Mouse (Mus musculus) gastrocnemius, adult 18-20 months (tissue): ENCODE results near the gene Myom3. TPM values are rescaled to one million over a fixed set of nuclear protein-coding genes. Genes with fewer than 3 reads are reported as not detected.

Source experiments
- DNase-seq: peaks from one replicate; pipeline ENCODE4 v3.0.0; 2021; ENCODE audit warnings: low spot score
- total RNA-seq, 2 experiments: library from RNA; stranded (reverse); gene quantifications; 2 replicates each; pipeline ENCODE4 v1.2.3; 2021

Myom3 gene
- total RNA-seq, 2 experiments from 2014 or later = 70.5 to 78.3 TPM

DNA sequence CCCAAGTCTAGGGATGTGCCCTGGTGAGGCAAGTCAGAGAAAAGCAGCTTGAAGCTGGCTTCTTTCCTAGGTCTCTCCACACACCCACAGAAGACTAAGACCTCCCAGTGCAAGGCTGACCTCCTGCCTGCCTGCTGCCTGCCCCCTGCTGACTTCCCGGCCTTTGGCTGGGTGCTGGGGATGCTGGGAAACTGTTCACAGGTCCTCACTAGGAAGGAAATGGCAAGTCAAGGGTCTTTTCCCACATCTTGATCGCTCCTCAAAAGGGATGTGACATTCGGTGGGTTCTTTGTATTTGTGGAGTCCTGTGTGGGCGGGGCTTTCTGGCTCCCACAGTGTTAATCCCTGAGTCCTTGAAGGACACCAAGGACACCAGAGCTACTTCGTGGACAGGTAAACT lies 44.7 kb downstream of the Myom3 start:
- DNase-seq = no peak

DNA sequence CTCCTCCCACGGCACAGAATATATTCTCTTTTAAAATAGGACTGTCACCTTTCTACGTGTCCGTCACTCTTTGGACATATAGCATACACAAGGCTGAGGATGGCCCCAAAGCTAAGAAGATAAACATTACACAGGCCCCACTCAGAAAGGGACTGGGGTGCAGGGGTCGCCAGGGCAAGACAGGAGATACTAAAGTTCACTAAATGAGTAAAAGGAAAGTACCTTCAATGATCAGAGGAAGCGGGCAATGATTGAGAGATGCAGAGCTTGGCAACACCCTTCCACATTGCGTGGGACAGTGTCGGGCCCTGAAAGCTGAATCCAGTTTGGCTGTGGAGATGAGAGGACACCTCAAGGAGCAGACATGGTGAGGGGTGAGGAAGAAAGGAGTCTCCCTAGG lies 55.4 kb downstream of the Myom3 start:
- DNase-seq = no peak

DNA sequence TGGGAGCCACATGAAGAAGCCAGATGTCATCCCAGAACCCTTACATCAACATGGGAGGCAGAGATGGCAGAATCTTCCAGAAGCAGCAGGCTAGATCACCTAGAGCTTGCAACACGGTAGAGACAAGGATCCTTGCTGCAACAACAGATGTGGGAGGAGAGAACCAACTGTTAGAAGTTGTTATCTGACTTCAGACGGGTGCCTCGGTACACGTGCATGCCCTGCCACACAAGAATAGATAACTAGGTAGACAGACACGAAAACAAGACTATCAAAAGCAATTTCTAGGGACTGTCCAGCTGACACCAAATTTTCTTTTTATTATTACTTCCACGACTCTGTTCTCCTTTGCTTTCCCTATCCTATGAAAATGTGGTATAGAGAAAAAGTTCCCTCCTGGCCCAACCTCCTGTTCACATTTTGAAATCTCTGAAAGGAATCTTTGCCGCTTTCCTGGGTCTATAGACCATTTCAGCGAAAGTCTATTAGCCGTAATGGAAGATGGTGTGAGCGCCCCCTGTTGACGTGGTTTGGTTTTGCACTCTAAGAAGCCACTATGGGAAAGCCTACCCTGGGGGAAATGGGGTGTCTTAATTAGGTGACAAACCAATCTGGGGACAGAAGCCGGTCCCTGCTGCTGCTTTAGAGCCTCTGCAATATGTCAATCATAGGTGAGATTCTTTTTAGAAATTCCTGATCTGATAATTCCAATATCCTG lies 57.5 kb downstream of the Myom3 start:
- peak; percentile 54 for DNase-seq

DNA sequence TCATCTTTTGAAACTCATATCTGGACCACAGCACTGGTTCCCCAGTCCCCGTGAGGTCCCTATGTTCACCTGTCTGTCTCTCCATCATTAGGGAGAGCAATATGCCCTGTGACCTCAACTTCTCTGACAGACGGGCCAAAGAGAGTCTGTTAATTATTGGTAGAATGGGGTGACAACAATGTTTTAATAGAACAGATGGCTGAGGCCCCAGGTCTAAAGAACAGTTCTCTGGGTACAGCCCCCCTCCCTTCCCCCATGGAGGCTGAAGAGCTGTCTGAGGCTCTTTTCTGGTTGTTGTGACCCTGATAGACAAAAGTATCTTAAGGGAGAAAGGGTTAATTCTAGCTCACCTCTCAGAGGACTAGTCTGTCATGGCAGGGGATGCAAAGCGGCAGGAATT lies 58.9 kb downstream of the Myom3 start:
- DNase-seq = no peak

DNA sequence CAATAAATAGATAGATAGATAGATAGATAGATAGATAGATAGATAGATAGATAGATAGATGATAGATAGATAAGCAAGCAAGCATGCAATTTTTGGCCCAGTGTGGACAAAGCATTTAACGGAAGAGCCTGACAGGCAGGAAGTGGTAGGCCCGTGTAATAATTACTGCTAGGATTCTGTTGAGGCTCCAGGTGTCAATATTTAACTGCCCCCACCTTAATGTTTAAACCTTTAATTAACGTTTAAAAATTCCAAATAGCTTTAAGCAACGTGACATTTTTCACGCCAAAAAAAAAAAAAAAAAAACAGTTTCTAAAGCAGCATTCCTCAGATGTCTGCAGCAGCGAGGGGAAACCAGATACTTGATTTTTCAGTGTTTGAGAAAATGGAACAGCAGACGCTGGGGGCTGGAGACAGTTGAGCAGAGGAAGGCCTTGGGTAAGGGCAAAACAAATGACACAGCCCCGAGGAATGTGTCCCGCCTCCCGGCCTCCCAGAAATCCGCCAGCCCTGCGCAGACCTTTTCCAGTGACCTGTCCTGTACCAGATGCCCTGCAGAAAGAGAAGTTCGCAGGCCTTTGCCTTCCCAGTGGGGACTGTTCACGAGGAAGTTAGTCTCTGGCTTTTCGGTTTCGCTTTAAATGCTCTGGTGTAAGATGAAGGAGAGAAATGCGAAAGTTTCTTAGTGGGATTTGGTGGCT lies 60.5 kb downstream of the Myom3 start:
- peak; percentile 58 for DNase-seq

DNA sequence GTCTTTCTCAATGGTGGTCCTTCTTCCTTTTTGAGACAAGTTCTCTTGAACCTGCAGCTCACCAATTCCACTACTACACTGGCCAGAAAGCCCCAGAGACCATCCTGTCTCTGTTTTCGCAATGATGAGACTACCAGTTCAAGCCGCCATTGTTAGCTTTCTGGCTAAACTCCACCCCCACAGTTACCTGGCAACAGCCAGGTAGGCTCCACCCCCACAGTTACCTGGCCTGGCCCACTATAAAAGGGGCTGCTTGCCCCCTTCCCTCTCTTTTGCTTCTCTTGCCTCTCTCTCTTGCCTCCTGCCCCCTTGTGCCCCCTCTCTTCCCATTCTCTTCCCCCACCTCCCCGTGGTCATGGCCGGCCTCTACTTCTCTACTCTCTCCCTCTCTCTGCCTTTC lies 62.3 kb downstream of the Myom3 start:
- DNase-seq = no peak

DNA sequence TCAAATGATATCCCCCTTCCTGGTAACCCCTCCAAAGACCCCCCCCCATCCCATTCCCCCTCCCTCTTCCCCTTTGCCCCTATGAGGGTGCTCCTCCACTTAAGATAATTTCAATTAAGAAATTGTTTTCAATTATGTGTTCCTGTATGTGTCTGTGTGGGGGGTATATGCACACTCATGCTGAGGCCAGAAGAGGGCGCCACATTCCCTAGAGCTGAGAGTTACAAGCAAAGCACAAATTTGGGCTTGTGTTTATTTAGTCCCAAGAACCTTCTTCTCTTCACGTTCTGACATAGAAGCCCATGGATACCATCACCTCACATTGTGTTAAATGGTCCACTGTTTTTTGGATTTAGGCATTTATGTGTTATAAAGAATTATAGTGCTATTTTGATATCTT lies 63.8 kb downstream of the Myom3 start:
- DNase-seq = no peak

DNA sequence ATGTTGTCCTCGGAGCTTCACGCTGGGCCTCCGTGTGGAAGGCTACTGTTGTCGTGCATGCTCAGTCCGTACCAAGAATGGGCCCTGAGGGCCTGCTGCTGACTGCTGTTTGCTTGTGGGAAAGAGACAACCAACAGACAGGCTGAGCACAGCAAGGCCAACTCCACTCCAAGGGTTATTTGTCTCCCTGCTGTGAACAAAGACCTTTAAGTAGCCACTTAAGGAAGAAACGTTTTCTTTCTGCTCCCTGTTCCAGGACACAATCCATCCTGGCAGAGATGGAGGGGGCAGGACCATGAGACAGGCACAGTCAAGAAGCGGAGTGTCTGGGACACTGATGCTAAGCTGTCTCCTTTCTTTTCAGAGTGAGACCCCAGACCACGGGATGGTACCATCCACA lies 64.7 kb downstream of the Myom3 start:
- DNase-seq = no peak

DNA sequence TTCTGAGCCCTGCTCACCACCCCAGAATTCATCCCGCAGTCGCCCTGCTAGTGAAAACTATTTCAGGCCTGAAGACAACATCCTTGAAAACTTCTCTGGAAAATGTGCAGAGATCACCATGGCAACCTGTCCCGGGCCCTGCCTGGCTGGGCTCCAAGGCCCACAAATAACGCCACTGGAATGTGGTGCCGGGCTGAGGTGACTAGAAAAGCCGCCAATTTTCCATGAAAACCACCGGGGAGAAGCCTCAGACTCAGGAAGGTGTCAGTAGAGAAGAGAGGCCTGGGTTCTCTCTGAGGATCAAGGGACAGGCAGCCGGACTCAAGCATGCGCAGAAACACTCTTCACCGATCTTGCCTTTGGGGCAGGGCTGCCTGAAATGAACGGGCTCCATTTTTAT lies 69.0 kb downstream of the Myom3 start:
- peak; percentile 71 for DNase-seq

DNA sequence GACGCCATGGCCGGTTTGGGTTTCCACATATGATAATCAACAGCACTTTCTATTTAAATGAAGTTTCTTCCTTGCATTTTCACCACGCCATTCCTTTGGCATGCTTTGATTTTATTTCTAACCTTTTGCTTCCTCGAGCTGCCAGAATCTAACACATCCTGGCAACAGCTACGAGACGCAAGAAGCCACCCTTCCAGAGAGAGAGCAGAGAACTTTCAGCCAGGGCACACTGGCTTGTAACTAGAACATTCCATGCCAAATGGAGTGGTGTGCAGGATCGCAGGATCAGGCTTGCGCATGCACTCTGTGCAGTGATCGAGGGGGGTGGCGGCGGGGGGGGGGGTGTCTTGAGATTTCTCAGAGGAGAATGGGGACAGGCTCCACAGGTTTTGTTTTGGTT lies 72.6 kb downstream of the Myom3 start:
- DNase-seq = peak; percentile 64

DNA sequence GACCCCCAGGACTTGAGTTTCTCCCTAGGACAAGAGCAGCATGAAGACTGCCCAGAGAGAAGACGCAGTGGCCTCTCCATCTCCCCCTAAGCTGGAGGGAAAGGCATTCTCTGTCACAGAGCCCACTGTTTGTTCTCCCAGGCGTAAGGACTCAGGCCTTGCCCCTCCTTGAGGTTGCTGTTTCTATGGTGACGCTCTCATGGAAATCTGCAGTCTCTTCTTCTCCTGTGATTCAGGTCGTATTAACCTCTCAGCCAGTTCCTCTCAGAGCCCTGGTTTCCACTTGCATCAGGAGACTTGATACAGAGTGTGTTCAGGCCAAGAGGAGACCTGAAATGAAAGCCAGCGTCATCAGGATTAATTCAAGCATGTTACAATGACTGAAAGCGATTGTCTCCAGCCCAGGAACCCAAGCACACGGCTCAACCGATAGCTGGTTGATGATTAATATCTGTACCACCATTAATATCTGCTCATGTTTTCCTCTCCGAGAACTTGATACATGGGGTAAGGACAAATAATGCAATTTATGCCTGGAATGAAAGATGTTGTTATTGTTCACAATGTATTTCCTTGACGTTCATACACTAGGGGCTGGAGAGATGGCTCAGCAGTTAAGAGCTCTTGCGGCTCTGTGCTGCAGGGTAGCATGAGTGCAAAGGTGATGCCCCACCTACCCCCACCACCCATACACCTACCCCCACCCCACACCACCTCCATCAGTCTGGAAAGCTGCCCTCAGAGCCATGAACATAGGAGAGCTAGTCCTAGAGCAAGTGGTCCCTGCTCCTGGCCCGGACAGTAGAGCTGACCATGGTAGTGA lies 74.0 kb downstream of the Myom3 start:
- no peak for DNase-seq

DNA sequence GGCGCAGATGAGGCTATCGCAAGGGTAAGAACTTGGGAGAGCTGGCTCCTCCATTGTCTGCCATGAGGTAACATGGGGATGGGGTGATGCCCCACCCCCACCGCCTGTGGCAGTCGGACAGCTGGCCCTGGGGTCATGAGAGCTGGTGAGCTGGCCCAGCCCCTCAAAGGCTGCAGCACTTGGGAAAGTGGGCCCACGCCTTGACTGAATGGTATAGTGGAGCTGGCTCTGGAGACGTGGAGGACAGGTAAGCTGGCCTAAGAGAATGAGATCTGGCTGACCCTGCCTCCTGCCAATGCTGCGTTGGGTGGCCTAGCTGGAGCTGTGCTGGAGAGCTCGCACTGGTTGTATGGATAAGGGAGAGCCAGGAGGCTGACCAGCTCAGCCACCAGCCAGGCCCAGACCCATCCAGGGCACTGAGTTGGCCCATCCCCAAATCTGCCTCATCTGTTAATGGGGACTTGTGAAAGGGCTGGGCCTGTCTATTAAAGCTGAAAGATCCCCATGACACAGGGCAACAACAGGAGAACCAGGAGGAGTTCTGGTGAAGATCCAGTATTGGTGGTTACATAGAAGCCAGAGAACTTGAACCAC lies 74.7 kb downstream of the Myom3 start:
- DNase-seq = no peak

DNA sequence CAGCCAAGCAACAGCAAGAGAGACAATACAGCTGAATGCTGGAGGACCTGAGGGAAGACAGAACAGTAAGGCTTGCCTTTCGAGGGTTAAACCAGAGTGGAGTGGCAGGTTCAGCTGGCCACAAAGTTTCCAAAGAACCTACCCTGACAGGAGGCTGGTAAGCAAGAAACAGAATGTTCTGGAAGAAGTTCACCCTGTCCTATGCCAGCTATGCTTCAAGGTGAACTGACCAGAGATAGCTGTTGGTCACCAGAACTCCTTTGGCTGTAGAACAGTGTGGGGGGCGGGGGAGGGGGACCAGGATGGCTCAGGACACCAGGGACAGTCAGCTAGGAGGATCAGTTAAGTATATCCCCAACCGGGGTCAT lies 79.4 kb downstream of the Myom3 start:
- DNase-seq = no peak

DNA sequence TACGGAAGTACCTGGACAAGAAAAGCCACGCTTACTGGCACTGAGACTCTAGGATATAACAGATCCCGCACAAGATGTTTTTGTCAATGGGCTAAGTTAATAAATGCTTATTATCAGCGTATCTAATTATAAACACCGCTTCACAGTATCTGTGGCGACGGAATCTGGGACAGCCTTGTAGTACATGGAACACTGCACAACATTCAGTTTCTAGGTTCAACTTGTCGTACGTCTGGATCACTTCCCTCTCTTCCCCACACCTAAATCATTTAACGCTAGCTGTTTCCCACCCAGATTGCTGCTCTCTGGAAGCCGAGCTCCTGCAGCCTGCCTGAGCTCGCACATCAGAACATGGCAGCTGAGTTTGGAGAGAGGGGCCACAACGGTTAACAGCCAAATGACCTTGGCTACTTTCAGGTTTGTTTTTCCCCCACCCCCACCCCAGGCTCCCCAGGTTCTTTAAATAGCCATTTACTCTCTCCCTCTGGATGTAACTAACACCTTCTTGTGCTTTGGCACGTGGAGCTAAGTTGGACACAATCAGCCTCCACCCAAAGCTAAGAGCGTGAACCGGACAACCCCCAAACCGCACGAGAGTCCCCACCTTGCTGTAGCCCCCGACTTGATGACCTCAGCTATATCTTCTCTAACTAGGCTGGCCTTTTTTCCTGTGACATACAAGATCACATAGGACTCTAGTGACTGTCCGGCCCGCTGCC lies 79.9 kb downstream of the Myom3 start:
- peak; percentile 58 for DNase-seq

DNA sequence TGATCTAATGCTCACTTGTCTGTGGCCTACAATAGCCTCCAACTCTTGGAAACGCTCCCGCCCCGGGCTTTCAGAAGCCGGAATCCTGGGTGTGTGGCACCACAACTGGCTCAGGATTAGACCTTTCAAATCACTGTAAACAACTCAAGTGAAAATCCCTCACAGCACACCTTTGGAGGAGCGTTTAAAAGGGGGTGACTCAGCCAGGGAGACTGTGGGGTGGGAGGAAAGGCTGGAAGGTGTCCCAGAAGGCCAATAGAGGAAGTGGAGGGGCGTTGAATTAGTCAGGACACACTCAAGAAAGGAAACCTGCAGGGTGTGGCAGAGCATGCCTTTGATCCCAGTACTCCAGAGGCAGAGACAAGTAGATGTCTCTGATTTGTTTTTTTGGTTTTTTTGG lies 84.9 kb downstream of the Myom3 start:
- DNase-seq = no peak

DNA sequence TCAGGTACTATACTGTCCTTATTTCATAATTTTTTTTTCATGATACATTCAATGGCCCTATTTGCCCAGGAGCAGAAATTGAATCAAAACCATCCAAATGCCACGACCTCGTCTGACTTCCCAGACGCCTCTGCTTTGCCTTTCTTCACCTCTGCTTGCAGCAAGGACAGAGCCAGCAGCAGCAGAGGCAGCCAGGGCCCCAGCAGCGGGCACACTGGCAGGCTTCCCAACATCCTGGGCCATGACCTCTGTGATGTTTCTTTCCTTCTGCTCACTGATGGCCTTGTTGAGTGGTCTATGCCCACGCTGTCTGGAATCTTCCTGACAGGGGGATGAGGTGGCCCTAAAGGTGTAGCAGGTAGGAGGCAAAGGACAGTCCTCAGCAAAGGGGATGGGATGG lies 88.1 kb downstream of the Myom3 start:
- no peak for DNase-seq

DNA sequence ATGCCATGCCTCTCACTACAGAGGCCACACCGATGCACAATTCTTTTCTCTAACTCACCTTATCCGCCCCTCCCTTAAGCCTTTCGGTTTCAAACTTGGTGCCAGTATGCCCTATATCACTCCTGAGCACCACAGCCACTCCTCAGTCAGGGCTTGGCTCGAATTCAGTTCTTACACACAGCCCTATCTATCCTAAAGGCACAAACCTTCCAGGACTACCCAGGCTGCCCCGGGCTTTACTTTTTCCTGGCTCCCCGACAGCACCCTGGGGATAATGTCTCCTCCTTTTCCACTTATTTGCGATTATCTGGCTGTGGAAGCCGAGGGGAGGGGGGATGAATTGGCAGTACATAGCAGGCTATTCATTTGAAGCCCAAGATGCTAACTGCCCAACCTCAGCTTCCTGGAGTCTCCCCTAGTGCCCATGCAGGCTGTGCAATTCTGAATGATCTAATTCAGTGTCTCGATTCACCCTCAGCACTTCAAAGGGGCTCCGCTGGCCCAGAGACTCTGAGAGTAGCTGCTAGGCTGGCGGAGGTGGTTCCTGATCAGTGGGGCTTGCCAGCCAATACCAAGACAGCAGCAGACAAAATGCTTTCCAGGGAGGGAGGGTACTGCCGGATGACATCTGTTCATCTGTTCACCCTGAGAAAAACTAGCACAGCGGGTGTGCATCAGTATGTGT lies 91.0 kb downstream of the Myom3 start:
- no peak for DNase-seq

DNA sequence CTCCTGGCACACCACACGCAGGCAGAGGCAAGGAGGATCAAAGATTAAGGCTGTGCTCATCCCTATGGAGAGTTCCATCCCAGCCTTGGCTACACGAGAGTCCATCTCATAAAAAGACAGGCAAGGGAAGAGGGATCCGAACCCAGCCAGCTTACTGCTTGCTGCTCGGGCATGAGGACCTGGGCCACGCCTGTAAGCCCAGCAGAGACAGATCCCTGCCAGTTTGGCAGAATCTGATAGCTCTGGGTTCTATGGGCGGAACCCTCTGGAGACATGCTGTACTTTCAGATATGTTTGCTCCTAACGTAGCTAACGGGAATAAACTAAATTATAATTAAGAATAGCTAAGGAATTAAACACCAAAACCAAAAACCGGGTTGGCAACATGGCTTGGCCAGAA lies 92.4 kb downstream of the Myom3 start:
- DNase-seq = no peak

DNA sequence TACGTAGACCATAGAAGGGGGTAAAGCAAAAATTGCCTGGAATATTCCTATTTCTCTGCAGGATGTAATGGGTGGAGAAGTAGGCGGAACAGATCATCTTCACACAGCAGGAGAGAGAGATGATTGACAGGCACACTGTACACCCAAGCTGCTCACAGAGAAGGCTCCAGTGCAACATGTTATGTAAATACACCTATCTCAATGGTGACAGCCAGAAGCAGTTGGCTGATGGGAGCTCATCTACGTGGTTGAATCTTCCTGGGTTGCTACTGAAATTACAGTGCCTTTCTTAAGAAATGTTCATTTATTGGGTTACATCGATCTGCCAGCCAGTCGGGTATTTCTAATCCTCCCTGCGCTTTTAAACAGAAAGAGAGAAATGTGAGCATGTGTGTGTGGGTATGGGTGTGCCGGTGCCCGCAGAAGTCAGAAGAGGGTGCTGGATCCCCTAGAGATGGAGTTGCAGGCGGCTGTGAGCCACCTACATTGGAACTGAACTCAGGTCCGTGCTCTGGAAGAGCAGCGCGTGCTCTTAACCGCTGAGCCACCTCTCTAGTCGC lies 94.6 kb downstream of the Myom3 start:
- DNase-seq = no peak

DNA sequence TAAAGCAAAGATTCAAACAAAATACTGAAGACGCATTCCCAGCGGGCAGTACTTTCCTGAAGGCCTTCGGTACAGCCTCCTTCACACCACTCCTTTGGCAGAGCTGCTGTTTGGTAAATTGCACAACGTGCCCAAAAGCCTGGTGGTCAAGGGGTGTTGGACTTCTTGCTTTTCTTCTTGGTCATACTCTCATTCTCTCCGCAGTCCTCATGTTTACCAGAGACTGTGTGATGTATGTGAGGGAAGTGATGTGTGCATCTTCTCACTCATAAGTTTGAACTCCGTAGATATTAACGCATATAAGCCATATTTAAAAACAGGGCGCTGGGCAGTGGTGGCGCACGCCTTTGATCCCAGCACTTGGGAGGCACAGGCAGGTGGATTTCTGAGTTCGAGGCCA lies 95.1 kb downstream of the Myom3 start:
- no peak for DNase-seq

DNA sequence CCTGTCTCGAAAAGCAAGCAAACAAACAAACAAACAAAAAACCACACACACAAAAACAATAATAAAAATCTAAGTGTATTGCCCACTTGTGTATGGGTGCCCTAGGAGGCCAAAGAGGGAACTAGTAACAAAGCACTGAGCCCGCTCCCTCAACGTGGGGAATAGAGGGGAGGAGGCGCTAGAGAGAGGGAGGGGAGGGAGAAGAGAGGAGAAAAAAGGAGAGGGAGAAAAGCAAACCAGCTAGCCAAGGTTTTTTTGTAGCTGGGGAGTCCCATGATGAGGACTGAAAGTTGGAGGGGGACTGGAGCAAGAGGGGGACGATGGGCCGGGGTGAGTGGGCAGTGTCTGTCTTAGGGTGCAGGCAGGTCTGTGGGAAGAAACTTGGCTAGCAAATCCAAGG lies 95.6 kb downstream of the Myom3 start:
- no peak for DNase-seq
